ENCODE assay signal across 11 mouse cellular contexts in the genomic region with DNA sequence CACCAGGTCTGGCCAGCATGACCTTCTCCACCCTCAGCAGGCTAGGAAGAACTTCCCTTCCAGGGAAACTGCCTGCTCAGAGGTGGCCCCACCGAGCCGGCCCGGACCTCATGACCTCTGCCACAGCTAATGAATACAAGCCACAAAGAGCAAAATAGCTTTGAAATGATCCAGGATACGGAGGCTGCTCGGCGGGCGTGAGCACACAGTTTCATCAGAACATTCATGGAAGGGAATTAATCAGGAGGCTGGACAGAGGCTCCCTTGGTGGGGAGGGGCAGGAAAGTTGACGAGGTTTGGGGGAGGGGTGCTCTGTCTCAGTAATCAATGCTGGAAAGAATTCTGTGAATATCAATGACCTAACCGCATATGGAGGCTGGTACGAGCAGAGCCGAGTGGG. TPM values are rescaled to one million over a fixed set of nuclear protein-coding genes. Genes with fewer than 3 reads are reported as not detected.
DNase-seq lines count a peak whose midpoint lies in the region; ATAC-seq and TF ChIP-seq lines count a peak whose summit lies in the region.
"Had no signal": no experiment of that assay in that cellular context is flagged by ENCODE, and none has a peak within 500 bp of the region (broad histone marks: within the 10 kb centered on the region; RNA-seq: fewer than 3 reads in every experiment).

No protein-coding gene starts in this region.

- H3K4me2 ChIP-seq in hindbrain, embryonic 12.5 days (replicated peaks), result 0 out of 2 replicates have a peak overlapping the region, but pooled peaks have one; percentile 15
- H3K4me2 ChIP-seq in midbrain, embryonic 13.5 days (replicated peaks), result 0 out of 2 replicates have a peak overlapping the region, but pooled peaks have one; percentile 1
- H3K4me2 ChIP-seq: heart, embryonic 11.5 days had no signal

- peaks cover 18% of the 10 kb centered on the region for H3K9me3 ChIP-seq in E14TG2a.4 (ENCODE audit: low read length)
- no peaks in the 10 kb centered on the region for H3K9me3 ChIP-seq in hindbrain, embryonic 12.5 days (replicated peaks)
- H3K9me3 ChIP-seq in midbrain, embryonic 13.5 days, result no peaks in the 10 kb centered on the region

- TF ChIP-seq CTCF in E14TG2a.4 (conservative IDR thresholded peaks at IDR 0.05; ENCODE audit: low read length), result no peak

- 7% methylated on average over 11 of the region's 11 CpGs for WGBS in hindbrain, embryonic 12.5 days
- 6% methylated on average over 11 of the region's 11 CpGs for WGBS in midbrain, embryonic 13.5 days

- intact Hi-C loops in left cerebral cortex, postnatal 14 days (cut with DNase I), result no loop called here

- H3K27me3 ChIP-seq in E14TG2a.4 (ENCODE audit: insufficient read depth, low read length), result peaks cover 15% of the 10 kb centered on the region
- no peaks in the 10 kb centered on the region for H3K27me3 ChIP-seq in hindbrain, embryonic 12.5 days
- no peaks in the 10 kb centered on the region for H3K27me3 ChIP-seq in midbrain, embryonic 13.5 days

- H3K36me3 ChIP-seq in E14TG2a.4 (ENCODE audit: insufficient read depth, low read length), result no peaks in the 10 kb centered on the region
- no peaks in the 10 kb centered on the region for H3K36me3 ChIP-seq in hindbrain, embryonic 12.5 days
- no peaks in the 10 kb centered on the region for H3K36me3 ChIP-seq in midbrain, embryonic 13.5 days

- peak overlapping the region; percentile 37 for H3K4me3 ChIP-seq in E14TG2a.4 (replicated peaks; ENCODE audit: low read length)
- no peak overlapping the region for H3K4me3 ChIP-seq in hindbrain, embryonic 12.5 days
- H3K4me3 ChIP-seq in midbrain, embryonic 13.5 days (replicated peaks), result no peak overlapping the region

- DNase-seq in R1 (ENCODE audit: low read depth, low spot score), result peak; percentile 31
- no peak for DNase-seq in left cerebral cortex, postnatal 14 days (ENCODE audit: low spot score in 2 of 2)
- no peak for DNase-seq in lung, postnatal 14 days
- DNase-seq: cerebellum, postnatal 25 days had no signal

- no peak overlapping the region for H3K9ac ChIP-seq in hindbrain, embryonic 12.5 days
- H3K9ac ChIP-seq in midbrain, embryonic 13.5 days (replicated peaks), result no peak overlapping the region

- H3K4me1 ChIP-seq in E14TG2a.4 (replicated peaks; ENCODE audit: low read depth, low read length), result peaks cover 42% of the 10 kb centered on the region
- peaks cover 37% of the 10 kb centered on the region for H3K4me1 ChIP-seq in hindbrain, embryonic 12.5 days
- peaks cover 52% of the 10 kb centered on the region for H3K4me1 ChIP-seq in midbrain, embryonic 13.5 days (replicated peaks)

- peak overlapping the region; percentile 19 for H3K27ac ChIP-seq in hindbrain, embryonic 12.5 days
- H3K27ac ChIP-seq in midbrain, embryonic 13.5 days, result peak overlapping the region; percentile 66
- H3K27ac ChIP-seq: kidney, postnatal 0 days had no signal

- ATAC-seq in hindbrain, embryonic 12.5 days (ENCODE audit: low FRiP score), result peak; percentile 38; the same call in 1 of the 2 replicates
- peak; percentile 41; the same call in 1 of the 2 replicates for ATAC-seq in midbrain, embryonic 13.5 days
- ATAC-seq in erythroblast, adult 5-6 weeks (replicated peaks; ENCODE audit: low FRiP score, poor library complexity, severe bottlenecking), result no peak
- ATAC-seq: intestine, embryonic 16.5 days had no signal

RNA-seq across cellular contexts. Expression of a gene that starts 45.3 kb away (rescaled TPM):
- 22.7 and 24.7 TPM in 2 replicates for polyA plus RNA-seq in hindbrain, embryonic 12.5 days (2016; fragmentation: Nextera tagmentation; extraction: Ambion mirVana)
- 16.7 and 19.8 TPM in 2 replicates for polyA plus RNA-seq in midbrain, embryonic 13.5 days (2015; fragmentation: Nextera tagmentation; extraction: Ambion mirVana)
- total RNA-seq in left cerebral cortex, postnatal 14 days (2021), result 100 to 1,000 TPM; 118 to 124 TPM
- total RNA-seq in erythroblast, adult 5-6 weeks (2015; ENCODE audit: low replicate concordance), result 7.5 and 8.5 TPM in 2 replicates
- 7.3 and 13.0 TPM in 2 replicates for total RNA-seq in erythroblast, adult 5-6 weeks (2017; ENCODE audit: low replicate concordance)

Comparison
In these comparisons a context has a peak if more than half of its experiments do, and no peak if none do; other contexts are left out.
1. RNA of a gene that starts 45.3 kb away (total RNA-seq): 118 to 124 TPM in left cerebral cortex, postnatal 14 days; 7.3 to 13.0 TPM in erythroblast, adult 5-6 weeks; every median in the first group is over 4 times any median in the second.